Mouse (Mus musculus) lung, postnatal 4 days (tissue): ENCODE data around the gene Nr5a1.

Experiments used
- DNase-seq, 2 experiments: peaks; one replicate each; pipeline ENCODE4 v3.0.0; 2021

Gene Nr5a1

GRCm38 (mm10) chr2:38647661-38648060, 66.7 kb downstream of the Nr5a1 start:
- DNase-seq, result no peak

- no peak for DNase-seq
Measured at GRCm38 (mm10) chr2:38647201-38647606, 67.1 kb downstream of the Nr5a1 start.

- peak; percentile 76 for DNase-seq
Measured at GRCm38 (mm10) chr2:38645936-38646335, 68.4 kb downstream of the Nr5a1 start.

- DNase-seq, result peak; percentile 92 to 93
Measured at GRCm38 (mm10) chr2:38643625-38644427, 70.5 kb downstream of the Nr5a1 start, which contains the start of gene Psmb7. Gene Psmb7 (minus strand): TSS chr2:38644087.
